In genomic region chr19:44292941-44293768, GRCm38 (mm10) we compare ENCODE assay signal across 7 mouse cellular contexts. TPM values are rescaled to one million over a fixed set of nuclear protein-coding genes. Genes with fewer than 3 reads are reported as not detected.
DNase-seq lines count a peak whose midpoint lies in the region; ATAC-seq and TF ChIP-seq lines count a peak whose summit lies in the region.

Scd2 (plus strand) TSS chr19:44293674.

- peaks cover 33% of the 10 kb centered on the region for H3K36me3 ChIP-seq in heart, embryonic 12.5 days
- peaks cover 33% of the 10 kb centered on the region for H3K36me3 ChIP-seq in midbrain, embryonic 12.5 days

- no peak for DNase-seq in urinary bladder, adult 2 months (ENCODE audit: low spot score)
- DNase-seq in urinary bladder, postnatal 25 days (ENCODE audit: low spot score), result no peak
- DNase-seq in brain, embryonic 14.5 days (ENCODE audit: low read depth), result no peak
- DNase-seq in layer of hippocampus, postnatal 25 days (ENCODE audit: extremely low spot score in 1 of 2, low spot score in 1 of 2), result no peak
- DNase-seq in cerebellum, adult 9-10 months, result no peak

- H3K27me3 ChIP-seq in heart, embryonic 12.5 days (replicated peaks), result no peaks in the 10 kb centered on the region
- no peaks in the 10 kb centered on the region for H3K27me3 ChIP-seq in midbrain, embryonic 12.5 days

- no peaks in the 10 kb centered on the region for H3K9me3 ChIP-seq in heart, embryonic 12.5 days (replicated peaks)
- no peaks in the 10 kb centered on the region for H3K9me3 ChIP-seq in midbrain, embryonic 12.5 days

- WGBS in heart, embryonic 12.5 days, result 4% methylated on average over 21 of the region's 21 CpGs
- WGBS in midbrain, embryonic 12.5 days, result 3% methylated on average over 21 of the region's 21 CpGs

- peak within 1 kb of the TSS; percentile 98 for H3K27ac ChIP-seq in heart, embryonic 12.5 days (ENCODE audit: poor library complexity, severe bottlenecking)
- peak within 1 kb of the TSS; percentile 99 for H3K27ac ChIP-seq in midbrain, embryonic 12.5 days (replicated peaks)

- TF ChIP-seq CTCF in brain, embryonic 14.5 days (IDR thresholded peaks at IDR 0.05; ENCODE audit: borderline replicate concordance, extremely low read depth, insufficient read depth, insufficient read length), result no peak

- H3K4me1 ChIP-seq in heart, embryonic 12.5 days (replicated peaks), result peaks cover 57% of the 10 kb centered on the region
- H3K4me1 ChIP-seq in midbrain, embryonic 12.5 days, result peaks cover 45% of the 10 kb centered on the region

- ATAC-seq in heart, embryonic 12.5 days (ENCODE audit: insufficient number of reproducible peaks, low FRiP score), result peak; percentile 1
- 0 out of 2 replicates have a peak, but pooled peaks have one; percentile 5 for ATAC-seq in midbrain, embryonic 12.5 days (ENCODE audit: low FRiP score, low read depth)

- peak within 1 kb of the TSS; percentile 92 for H3K4me3 ChIP-seq in heart, embryonic 12.5 days
- peak within 1 kb of the TSS; percentile 92 for H3K4me3 ChIP-seq in midbrain, embryonic 12.5 days

- peak within 1 kb of the TSS; percentile 95 for H3K9ac ChIP-seq in heart, embryonic 12.5 days
- peak within 1 kb of the TSS; percentile 97 for H3K9ac ChIP-seq in midbrain, embryonic 12.5 days (replicated peaks)

- peak within 1 kb of the TSS; percentile 91 for H3K4me2 ChIP-seq in heart, embryonic 12.5 days
- H3K4me2 ChIP-seq in midbrain, embryonic 12.5 days (replicated peaks), result peak within 1 kb of the TSS; percentile 99

- peak; percentile 41; the same call in 1 of the 2 replicates for TF ChIP-seq POLR2A in brain, embryonic 14.5 days (IDR thresholded peaks at IDR 0.05; ENCODE audit: borderline replicate concordance, extremely low read depth, insufficient read depth, insufficient read length, poor library complexity, severe bottlenecking)

RNA-seq across cellular contexts. Expression of gene Scd2, which starts in this region (rescaled TPM):
- polyA plus RNA-seq in urinary bladder, adult 2 months (2012; rRNA removed), result 121 and 151 TPM in 2 replicates
- polyA plus RNA-seq in brain, embryonic 14.5 days (2012; rRNA removed), result 346 and 452 TPM in 2 replicates
- 216 and 231 TPM in 2 replicates for polyA plus RNA-seq in heart, embryonic 12.5 days (2016; fragmentation: Nextera tagmentation; extraction: Ambion mirVana)
- total RNA-seq in layer of hippocampus, postnatal 25 days (2021), result 100 to 1,000 TPM; 642 to 712 TPM
- 419 and 424 TPM in 2 replicates for polyA plus RNA-seq in midbrain, embryonic 12.5 days (2016; fragmentation: Nextera tagmentation; extraction: Ambion mirVana)
